Mouse (Mus musculus): ENCODE measurements at regions not wholly inside any gene's neighbourhood (a gene's known extent, or its start where the extent isn't known, plus 50 kb on each side); places are given as distances from the start of the nearest gene placed in this dataset.

DNA sequence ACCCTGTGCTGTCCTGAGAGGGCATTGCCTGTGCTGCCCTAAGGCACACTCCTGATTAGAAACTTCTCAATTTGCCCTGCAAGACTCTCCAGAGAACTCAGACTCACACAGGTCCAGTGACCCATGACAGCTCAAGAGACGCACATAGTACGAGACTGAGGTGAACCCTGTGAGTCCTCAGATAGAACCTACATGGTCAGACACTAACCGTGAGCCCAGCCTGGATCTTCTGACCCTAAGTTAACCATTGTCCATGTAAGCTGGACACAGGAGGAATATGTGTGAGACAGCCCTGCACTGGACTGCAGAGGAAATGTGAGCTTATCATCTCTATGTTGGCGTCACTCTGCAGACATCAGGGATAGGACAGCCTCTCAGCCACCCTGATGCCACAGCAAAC is 91.4 kb upstream of the Selenok start:
- DNase-seq (ENCODE audit: low read depth, low spot score), result no peak

GRCm38 (mm10) chr14:29877671-29878422 is 90.3 kb upstream of the Selenok start:
- DNase-seq (ENCODE audit: low read depth, low spot score), result no peak

DNA sequence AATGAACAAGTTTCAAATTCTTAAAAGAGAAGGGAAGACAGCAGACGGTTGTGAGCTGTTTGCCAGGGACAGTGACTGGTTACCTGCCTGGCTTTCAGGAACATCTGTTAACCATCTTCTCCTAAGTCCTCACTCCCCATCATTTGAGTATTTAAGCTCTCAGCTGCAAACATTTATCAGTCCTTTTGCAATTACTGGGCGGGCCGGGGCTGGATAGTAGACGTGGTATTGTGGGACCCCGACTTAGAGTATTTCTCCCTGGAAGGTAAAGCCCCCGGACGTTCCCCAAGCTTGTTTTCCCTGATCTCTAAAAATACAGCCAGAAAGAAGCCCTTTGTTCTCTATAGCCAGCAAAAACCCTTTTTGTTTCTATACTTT is 89.7 kb upstream of the Selenok start:
- no peak for DNase-seq (ENCODE audit: low read depth, low spot score)

DNA sequence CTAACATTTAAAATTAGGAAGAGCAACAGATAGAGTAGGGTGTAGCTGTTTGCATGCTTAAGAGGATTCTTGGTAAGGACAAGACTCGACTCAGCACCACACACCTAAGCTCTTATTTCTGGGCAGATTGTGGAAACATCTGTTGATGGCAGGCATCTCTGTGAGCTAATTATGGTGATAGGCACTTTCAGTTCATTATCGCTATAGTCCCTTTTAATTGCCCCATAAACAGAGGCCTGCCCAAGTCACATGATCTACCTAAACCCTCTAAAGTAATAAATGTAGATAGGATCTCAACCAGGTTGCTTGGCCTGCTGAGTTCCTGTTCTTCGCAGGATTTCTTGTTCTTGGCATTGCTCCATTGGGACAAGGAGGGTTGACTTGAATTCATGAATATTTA is 88.8 kb upstream of the Selenok start:
- DNase-seq (ENCODE audit: low read depth, low spot score), result no peak

- DNase-seq (ENCODE audit: low read depth, low spot score), result no peak
Measured at GRCm38 (mm10) chr14:29882666-29883344, 85.3 kb upstream of the Selenok start.

DNA sequence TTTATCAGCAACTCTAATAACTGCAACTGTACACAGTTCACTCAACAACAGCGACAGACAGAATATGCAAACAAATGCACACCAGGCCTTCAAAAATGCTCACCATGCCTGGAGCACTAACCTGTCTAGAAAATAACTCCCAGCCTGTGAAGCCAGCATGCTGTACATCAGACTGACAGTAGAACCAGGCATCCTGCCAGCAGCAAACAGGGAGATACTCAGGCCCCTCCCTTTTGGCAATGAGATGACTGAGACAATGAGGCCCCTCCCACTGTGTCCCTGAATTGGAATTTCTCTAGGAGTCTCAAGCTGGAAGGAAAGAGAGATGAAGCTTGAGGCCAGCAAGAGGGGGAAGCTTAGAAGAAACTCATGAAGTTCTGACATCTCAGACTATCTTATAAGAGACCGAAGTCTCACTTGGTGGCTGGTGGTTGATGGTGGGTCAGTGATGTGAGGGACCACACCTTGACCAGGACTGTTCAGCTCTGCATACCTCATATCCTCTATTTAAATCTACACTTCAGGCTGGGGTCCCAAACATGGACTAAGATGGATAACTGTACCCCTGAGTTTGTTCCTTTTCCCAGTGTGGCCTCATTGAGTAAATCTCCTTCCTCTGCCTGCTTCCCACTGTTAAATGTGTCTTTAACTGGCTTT is 72.6 kb upstream of the Selenok start:
- DNase-seq (ENCODE audit: low read depth, low spot score), result no peak

- DNase-seq (ENCODE audit: low read depth, low spot score), result no peak
Measured at GRCm38 (mm10) chr14:29895989-29896675, 72.0 kb upstream of the Selenok start.

DNA sequence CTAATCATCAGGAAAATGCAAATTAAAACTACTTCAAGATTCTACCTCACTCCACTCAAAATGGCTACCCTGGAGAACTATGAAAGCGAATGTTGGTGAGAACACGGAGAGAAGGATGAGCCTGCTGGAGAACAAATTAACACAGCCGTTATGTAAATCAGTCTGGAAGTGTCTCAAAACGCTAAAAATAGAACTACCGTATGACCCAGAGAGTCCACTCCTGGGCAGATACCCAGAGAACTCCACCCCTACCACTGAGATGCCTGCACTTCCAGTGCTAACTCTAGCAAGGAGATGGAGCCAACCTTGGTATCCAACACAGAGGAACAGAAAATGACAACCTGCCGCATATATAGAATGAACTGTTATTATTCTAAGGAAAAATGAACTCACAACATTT is 67.2 kb upstream of the Selenok start:
- no peak for DNase-seq (ENCODE audit: low read depth, low spot score)

GRCm38 (mm10) chr14:29903574-29903973 is 64.5 kb upstream of the Selenok start:
- DNase-seq (ENCODE audit: low read depth, low spot score), result no peak

DNA sequence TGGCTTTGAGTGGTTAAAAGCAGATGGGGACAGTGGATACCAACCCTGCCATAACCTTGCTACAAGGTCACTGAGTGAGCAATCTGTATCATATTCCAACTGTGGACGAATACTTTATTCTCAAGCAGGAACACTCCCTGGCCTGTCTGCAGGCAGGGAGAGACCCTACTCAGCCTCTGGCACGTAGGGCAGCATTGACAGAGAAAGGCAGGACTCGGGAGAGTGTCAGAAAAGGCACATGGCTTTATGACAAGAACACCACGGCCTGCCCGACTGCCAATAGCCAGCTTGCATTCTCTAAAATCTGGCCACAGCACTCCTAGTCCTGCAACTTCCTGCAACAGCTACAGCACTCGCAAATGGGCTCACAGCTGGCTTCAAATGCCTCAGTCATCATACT is 63.3 kb upstream of the Selenok start:
- no peak for DNase-seq (ENCODE audit: low read depth, low spot score)

DNA sequence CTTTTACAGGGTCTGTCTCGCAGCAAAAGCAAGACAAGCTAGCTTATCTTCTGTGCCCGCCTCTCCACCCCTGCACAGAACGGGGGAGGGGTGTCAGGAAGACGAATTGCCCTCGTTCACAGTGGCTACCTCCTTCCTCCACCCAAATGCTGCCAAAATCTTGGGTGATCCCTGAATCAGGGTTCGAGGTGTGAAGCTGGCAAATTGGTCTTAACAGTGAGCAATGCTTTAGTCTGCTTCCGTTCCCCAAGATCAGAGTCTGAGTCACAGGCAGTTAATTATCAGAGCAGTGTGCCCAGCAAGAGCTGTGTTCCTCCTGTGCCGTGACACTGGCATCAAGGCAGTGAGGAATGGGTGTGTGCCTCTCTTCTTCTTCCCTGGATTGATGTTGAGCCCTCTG is 58.4 kb upstream of the Selenok start:
- no peak for DNase-seq (ENCODE audit: low read depth, low spot score)

All from A20 (cell line).